Mouse (Mus musculus): ENCODE measurements around the gene Nfib. TPM values are rescaled to one million over a fixed set of nuclear protein-coding genes. Genes with fewer than 3 reads are reported as not detected.

Nfib gene
- total and polyA plus RNA-seq, 3 experiments, result 32.1 to 121 (median 118) TPM

DNA sequence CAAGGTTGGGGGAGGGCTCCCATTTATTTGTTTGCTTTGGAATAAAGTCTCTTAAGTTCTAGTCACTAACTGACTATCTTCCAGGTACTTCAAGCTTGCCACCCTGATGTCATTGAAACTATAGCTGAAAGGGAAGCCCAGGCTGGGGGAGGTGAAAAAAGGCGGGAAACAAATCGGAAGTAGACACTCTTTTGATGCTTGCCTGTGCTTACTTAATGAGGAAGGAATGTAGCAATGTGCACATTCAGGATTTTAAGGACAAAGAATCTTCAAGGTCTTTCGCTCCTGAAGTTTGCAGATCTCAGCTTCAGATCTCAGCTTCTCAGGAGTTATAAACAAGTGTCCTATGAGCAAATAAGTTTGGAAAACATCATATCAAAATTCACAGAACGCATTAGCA is 95.9 kb downstream of the Nfib start:
- H3K27me3 ChIP-seq (ENCODE audit: control insufficient read depth, insufficient read depth, low read length), result no peaks in the 10 kb centered on the region
- H3K27ac ChIP-seq, result no peak overlapping the region
- no peaks in the 10 kb centered on the region for H3K79me2 ChIP-seq (replicated peaks; ENCODE audit: control insufficient read depth, insufficient read depth, low read length)

DNA sequence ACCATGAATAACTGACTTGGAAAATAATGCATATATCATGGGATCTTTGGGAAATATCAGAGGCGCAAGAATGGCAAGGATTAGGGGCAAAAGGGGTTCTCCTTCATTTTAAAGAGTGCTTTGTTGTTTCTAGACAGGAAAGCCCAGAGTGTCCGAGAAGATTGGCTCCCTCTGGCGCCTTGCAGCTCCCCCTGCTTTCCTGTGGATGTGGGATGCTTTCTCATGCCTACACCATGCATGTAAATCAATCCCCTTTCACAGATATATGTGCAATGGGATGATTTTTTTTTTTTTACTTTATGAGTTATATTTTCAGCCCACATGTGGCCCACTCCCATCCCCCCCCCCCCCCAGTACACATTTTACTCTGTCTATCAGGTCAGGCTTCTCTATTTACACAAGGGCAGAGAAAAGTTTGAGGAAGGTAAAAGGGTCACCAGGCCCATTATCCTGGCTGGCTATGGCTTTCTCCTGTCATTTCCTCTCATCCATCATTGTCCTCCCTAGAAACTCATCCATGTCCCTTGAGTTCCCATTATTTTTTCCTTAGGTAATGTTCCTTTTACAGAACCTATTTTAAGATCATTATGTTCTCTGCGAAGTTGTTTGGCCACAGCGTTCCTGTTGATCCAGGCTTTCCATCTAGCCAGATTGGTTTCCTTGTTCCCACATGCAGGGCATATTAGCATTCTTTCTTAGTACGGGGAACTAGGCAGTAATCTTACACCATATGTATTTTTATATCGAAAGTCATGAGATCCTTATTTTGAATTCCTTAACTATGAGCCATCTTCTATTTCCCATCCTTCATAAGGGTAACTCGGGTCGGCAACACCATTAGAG is 96.6 kb downstream of the Nfib start:
- DNase-seq, result no peak
- no peak for TF ChIP-seq CTCF (IDR thresholded peaks at IDR 0.05)
- TF ChIP-seq POLR2A (IDR thresholded peaks at IDR 0.05; ENCODE audit: insufficient read depth, low read depth, low read length), result no peak
- no peak for TF ChIP-seq EP300 (IDR thresholded peaks at IDR 0.05; ENCODE audit: insufficient read depth, low read depth, low read length)

More for the DNA sequence above, 95.9 kb downstream of the Nfib start:
- Histone ChIP-seq H3K36me3 (ENCODE audit: control insufficient read depth, insufficient read depth, low read length) (no peaks in the 10 kb centered on the region), H3K4me1 (ENCODE audit: control insufficient read depth, insufficient read depth, low read length) (peaks cover 1% of the 10 kb centered on the region), H3K4me3 (no peak overlapping the region), H3K9ac (ENCODE audit: low read depth, low read length) (no peak overlapping the region)
- intact Hi-C loops (cut with DNase I), result loop anchor here (5.0 kb wide), 1 partner anchor 1432 kb away; no protein-coding TSS in a partner anchor
- TF ChIP-seq EP300 (IDR thresholded peaks at IDR 0.05; ENCODE audit: insufficient read depth, low read depth, low read length), result no peak
- no peak for TF ChIP-seq CTCF (IDR thresholded peaks at IDR 0.05)
- no peak for TF ChIP-seq POLR2A (IDR thresholded peaks at IDR 0.05; ENCODE audit: insufficient read depth, low read depth, low read length)
- 67% methylated on average over 4 of the region's 4 CpGs for WGBS
- no peak for DNase-seq

DNA sequence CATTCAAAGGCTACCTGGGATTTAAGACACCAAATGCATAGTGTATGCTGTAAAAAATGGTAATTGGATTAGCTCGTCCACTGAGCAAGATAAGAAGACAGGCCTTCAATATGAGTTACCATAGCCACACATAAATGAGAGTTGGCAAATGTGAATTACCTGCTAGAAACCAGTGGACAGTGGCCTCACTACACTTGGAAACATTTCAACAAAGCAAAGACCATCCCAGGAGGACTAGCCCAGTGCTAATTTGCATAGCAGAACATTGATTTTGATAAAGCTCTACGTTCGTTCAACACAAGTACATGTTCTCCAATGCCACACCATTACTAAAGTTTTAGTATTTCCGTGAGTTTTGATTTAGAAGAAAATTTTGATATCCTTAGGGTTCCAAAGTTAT is 98.3 kb downstream of the Nfib start:
- no peaks in the 10 kb centered on the region for H3K36me3 ChIP-seq (ENCODE audit: control insufficient read depth, insufficient read depth, low read length)
- TF ChIP-seq CTCF (IDR thresholded peaks at IDR 0.05) (no peak), POLR2A (IDR thresholded peaks at IDR 0.05; ENCODE audit: insufficient read depth, low read depth, low read length) (no peak), EP300 (IDR thresholded peaks at IDR 0.05; ENCODE audit: insufficient read depth, low read depth, low read length) (no peak)
- H3K79me2 ChIP-seq (replicated peaks; ENCODE audit: control insufficient read depth, insufficient read depth, low read length), result no peaks in the 10 kb centered on the region
- 95% methylated on average over 4 of the region's 4 CpGs for WGBS
- H3K27me3 ChIP-seq (ENCODE audit: control insufficient read depth, insufficient read depth, low read length), result no peaks in the 10 kb centered on the region
- intact Hi-C loops (cut with DNase I), result no loop called here
- no peak overlapping the region for H3K4me3 ChIP-seq
- no peak overlapping the region for H3K9ac ChIP-seq (ENCODE audit: low read depth, low read length)
- H3K4me1 ChIP-seq (ENCODE audit: control insufficient read depth, insufficient read depth, low read length), result no peaks in the 10 kb centered on the region
- DNase-seq, result no peak
- no peak overlapping the region for H3K27ac ChIP-seq

More for the DNA sequence above, 96.6 kb downstream of the Nfib start:
- no peaks in the 10 kb centered on the region for H3K36me3 ChIP-seq (ENCODE audit: control insufficient read depth, insufficient read depth, low read length)
- no peaks in the 10 kb centered on the region for H3K27me3 ChIP-seq (ENCODE audit: control insufficient read depth, insufficient read depth, low read length)
- H3K4me3 ChIP-seq, result no peak overlapping the region
- H3K27ac ChIP-seq, result no peak overlapping the region
- peaks cover 1% of the 10 kb centered on the region for H3K4me1 ChIP-seq (ENCODE audit: control insufficient read depth, insufficient read depth, low read length)
- intact Hi-C loops (cut with DNase I), result no loop called here
- no peaks in the 10 kb centered on the region for H3K79me2 ChIP-seq (replicated peaks; ENCODE audit: control insufficient read depth, insufficient read depth, low read length)
- no peak overlapping the region for H3K9ac ChIP-seq (ENCODE audit: low read depth, low read length)
- 66% methylated on average over 9 of the region's 9 CpGs for WGBS

DNA sequence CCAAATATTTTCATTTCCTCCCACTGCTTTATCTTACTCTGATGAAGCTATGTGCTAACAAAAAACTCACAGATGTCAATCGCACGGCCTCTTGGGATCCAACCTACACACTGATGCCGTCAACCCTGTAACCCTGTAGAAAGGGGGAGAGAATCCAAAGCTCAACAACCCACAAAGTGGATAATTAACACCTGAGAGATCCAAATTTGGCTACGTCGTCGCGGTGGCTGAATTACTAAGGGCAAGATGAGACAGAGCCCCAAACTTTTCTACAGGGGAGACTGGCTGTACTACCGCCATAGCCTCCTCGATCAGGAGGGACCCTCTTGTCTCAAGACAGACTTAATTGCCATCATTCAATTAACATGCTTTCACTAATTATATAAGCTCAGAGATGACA is 99.2 kb downstream of the Nfib start:
- Histone ChIP-seq H3K9ac (ENCODE audit: low read depth, low read length) (no peak overlapping the region), H3K27ac (no peak overlapping the region), H3K27me3 (ENCODE audit: control insufficient read depth, insufficient read depth, low read length) (no peaks in the 10 kb centered on the region), H3K36me3 (ENCODE audit: control insufficient read depth, insufficient read depth, low read length) (no peaks in the 10 kb centered on the region), H3K4me3 (no peak overlapping the region), H3K79me2 (replicated peaks; ENCODE audit: control insufficient read depth, insufficient read depth, low read length) (no peaks in the 10 kb centered on the region), H3K4me1 (ENCODE audit: control insufficient read depth, insufficient read depth, low read length) (no peaks in the 10 kb centered on the region)
- WGBS, result 89% methylated on average over 9 of the region's 9 CpGs
- intact Hi-C loops (cut with DNase I), result no loop called here
- no peak for TF ChIP-seq CTCF (IDR thresholded peaks at IDR 0.05)
- TF ChIP-seq EP300 (IDR thresholded peaks at IDR 0.05; ENCODE audit: insufficient read depth, low read depth, low read length), result no peak
- TF ChIP-seq POLR2A (IDR thresholded peaks at IDR 0.05; ENCODE audit: insufficient read depth, low read depth, low read length), result no peak
- DNase-seq, result no peak

DNA sequence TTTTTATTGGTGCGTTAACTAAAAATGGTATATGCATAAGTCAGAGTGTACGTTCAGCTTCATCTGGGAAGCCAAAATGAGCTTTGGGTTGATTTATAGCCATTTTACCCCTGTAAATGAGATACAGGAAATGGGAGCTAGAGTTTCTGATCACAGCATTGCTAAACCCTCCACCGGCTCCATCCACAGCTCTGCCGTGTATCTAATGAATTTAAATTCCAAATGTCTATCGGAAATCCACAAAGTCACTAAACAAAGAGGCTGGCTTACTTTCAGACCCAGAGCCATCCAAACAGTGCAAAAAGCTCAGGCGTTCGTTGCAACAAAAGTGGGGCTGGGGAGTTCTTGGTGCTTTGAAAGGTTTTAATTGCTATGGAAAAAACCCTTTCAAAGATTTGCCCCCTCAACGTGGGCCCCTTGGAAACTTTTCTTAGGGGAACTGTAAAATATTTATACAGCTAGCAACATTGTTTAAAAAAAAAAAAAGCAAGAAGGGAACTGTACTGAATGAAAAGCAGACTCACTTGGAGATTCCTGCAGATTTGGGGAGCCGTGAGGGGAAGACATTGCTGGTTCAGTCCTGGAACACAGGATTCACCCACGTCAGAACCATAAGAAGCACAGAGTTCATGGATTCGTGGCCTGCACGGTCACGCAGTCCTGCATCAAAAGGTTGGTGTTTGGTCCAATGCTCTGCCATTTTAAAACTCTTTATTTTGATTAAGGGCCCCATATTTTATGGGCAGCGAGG is 100.3 kb downstream of the Nfib start:
- H3K4me1 ChIP-seq (ENCODE audit: control insufficient read depth, insufficient read depth, low read length), result no peaks in the 10 kb centered on the region
- H3K36me3 ChIP-seq (ENCODE audit: control insufficient read depth, insufficient read depth, low read length), result no peaks in the 10 kb centered on the region
- TF ChIP-seq POLR2A (IDR thresholded peaks at IDR 0.05; ENCODE audit: insufficient read depth, low read depth, low read length) (no peak), EP300 (IDR thresholded peaks at IDR 0.05; ENCODE audit: insufficient read depth, low read depth, low read length) (no peak), CTCF (IDR thresholded peaks at IDR 0.05) (no peak)
- H3K27me3 ChIP-seq (ENCODE audit: control insufficient read depth, insufficient read depth, low read length), result no peaks in the 10 kb centered on the region
- no peak for DNase-seq
- H3K9ac ChIP-seq (ENCODE audit: low read depth, low read length), result no peak overlapping the region
- no peak overlapping the region for H3K27ac ChIP-seq
- H3K4me3 ChIP-seq, result no peak overlapping the region
- WGBS, result 84% methylated on average over 14 of the region's 14 CpGs
- no peaks in the 10 kb centered on the region for H3K79me2 ChIP-seq (replicated peaks; ENCODE audit: control insufficient read depth, insufficient read depth, low read length)
- intact Hi-C loops (cut with DNase I), result no loop called here

DNA sequence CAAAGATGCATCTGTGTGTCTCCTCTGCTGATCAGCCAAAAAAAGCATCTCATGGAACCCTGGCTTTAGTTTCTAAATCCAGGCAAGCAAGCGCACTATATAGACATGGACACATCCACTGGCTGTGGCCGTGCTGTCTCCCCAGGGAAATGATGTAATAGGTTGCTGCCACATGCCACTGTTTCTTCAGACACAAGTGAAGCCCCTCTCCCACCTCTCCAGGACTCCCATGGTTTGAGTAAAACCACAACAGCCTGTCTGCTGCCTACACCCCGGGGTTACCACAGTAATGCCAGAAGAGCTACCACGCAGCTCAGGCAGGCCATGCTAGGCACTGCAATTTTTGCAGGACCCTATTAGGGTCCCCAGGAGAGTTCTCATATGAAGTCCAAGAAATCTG is 101.0 kb downstream of the Nfib start:
- Histone ChIP-seq H3K27me3 (ENCODE audit: control insufficient read depth, insufficient read depth, low read length) (no peaks in the 10 kb centered on the region), H3K4me1 (ENCODE audit: control insufficient read depth, insufficient read depth, low read length) (no peaks in the 10 kb centered on the region), H3K79me2 (replicated peaks; ENCODE audit: control insufficient read depth, insufficient read depth, low read length) (no peaks in the 10 kb centered on the region), H3K36me3 (ENCODE audit: control insufficient read depth, insufficient read depth, low read length) (no peaks in the 10 kb centered on the region), H3K4me3 (no peak overlapping the region), H3K27ac (no peak overlapping the region), H3K9ac (ENCODE audit: low read depth, low read length) (no peak overlapping the region)
- 74% methylated on average over 4 of the region's 4 CpGs for WGBS
- DNase-seq, result no peak
- no peak for TF ChIP-seq CTCF (IDR thresholded peaks at IDR 0.05)
- no peak for TF ChIP-seq POLR2A (IDR thresholded peaks at IDR 0.05; ENCODE audit: insufficient read depth, low read depth, low read length)
- TF ChIP-seq EP300 (IDR thresholded peaks at IDR 0.05; ENCODE audit: insufficient read depth, low read depth, low read length), result no peak
- intact Hi-C loops (cut with DNase I), result no loop called here

Data from heart, adult 2 months (tissue).